Comparison of ENCODE assay signal across 8 mouse cellular contexts in the genomic region with DNA sequence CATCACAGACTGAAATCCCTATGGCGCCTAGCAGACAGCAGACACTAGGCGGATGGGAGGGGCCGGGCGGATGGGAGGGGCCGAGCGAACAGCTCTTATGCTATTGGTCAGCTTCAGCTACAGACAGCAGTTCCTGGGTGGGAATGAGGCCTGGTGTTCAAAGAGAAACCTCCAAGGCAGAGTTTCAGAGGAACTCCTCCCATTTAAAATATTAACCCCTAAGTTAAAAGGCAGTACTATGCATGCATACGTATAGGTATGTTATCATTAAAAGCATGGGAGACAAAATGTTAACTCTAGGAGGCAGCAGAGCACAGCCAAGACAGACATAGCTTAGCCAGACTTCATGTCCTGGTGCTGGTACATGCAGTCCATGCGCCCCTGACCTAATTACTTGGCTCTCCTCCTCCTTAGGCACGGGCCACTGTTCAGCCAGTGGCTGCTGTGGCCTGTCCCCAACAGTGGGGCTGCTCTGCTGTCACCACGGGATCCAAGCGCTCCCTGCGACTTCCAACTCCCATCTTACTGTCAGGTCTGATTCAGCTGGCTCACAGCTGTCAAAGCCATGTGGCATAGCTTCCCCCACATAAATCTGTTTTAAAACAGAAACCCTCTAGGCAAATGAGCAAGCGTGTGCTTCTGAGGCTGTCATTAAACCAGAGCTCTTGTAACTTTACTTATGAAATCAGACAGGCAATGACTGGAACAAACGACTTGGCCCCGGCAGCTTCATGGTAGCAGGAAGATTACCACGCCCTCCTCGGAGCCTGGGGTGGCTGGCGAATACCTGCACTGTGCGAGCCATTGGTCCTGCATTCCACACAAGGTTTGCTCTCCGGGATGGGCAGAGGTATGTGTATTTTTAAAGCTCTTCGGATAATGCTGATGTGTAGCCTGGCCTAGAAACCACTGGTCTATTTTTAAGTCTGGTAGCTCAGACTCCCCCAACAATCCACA. TPM values are rescaled to one million over a fixed set of nuclear protein-coding genes. Genes with fewer than 3 reads are reported as not detected.
A peak's percentile ranks its signal among the peaks of the same experiment; 100 is the strongest.
DNase-seq lines count a peak whose midpoint lies in the region; TF ChIP-seq lines count a peak whose summit lies in the region.

No protein-coding gene starts in this region.

- H3K4me3 ChIP-seq in C2C12 (ENCODE audit: insufficient read depth, poor library complexity, severe bottlenecking), result no peak overlapping the region
- H3K4me3 ChIP-seq in gastrocnemius, adult 2 months, result peak overlapping the region; percentile 52

- H3K36me3 ChIP-seq in C2C12 (ENCODE audit: control insufficient read depth, insufficient read depth), result peaks cover 6% of the 10 kb centered on the region

- peaks cover 20% of the 10 kb centered on the region for H3K79me2 ChIP-seq in C2C12 (ENCODE audit: control insufficient read depth, insufficient read depth)

- H3K27ac ChIP-seq in gastrocnemius, adult 2 months, result peak overlapping the region; percentile 79

- DNase-seq in brain, embryonic 18.5 days (ENCODE audit: low read depth, low spot score), result peak; percentile 26
- peak; percentile 73 for DNase-seq in gastrocnemius, adult 2 months
- peak; percentile 9 for DNase-seq in induced T-regulatory cell, adult 2 months (ENCODE audit: low read depth)
- DNase-seq in left cerebral cortex, adult 18-20 months (ENCODE audit: low spot score in 2 of 2), result peak; percentile 33 to 56
- peak; percentile 59 for DNase-seq in lung, postnatal 36 days
- DNase-seq in right cerebral cortex, postnatal 4 days, result peak; percentile 31
- no peak for DNase-seq in cerebellum, adult 8-10 months

- intact Hi-C loops in gastrocnemius, adult 2 months (cut with DNase I), result loop anchor here (1.0 to 5.0 kb wide), 4 partner anchors 51 to 105 kb away; a partner anchor contains a TSS

- peak overlapping the region; percentile 28 for H3ac ChIP-seq in C2C12 (ENCODE audit: control insufficient read depth, insufficient read length, low read depth)

- H3K79me3 ChIP-seq in C2C12 (ENCODE audit: low read depth), result no peaks in the 10 kb centered on the region

- TF ChIP-seq CTCF in C2C12 (IDR thresholded peaks at IDR 0.05; ENCODE audit: control insufficient read depth, insufficient read depth, insufficient read length), result no peak
- peak; percentile 63 for TF ChIP-seq CTCF in gastrocnemius, adult 2 months (IDR thresholded peaks at IDR 0.05)

- H3K27me3 ChIP-seq in C2C12 (ENCODE audit: control insufficient read depth, insufficient read depth, insufficient read length), result no peaks in the 10 kb centered on the region

TF ChIP-seq in C2C12, 6 proteins besides CTCF, POLR2A, EP300 and RAD21:
- no peak for TF ChIP-seq MYOG (IDR thresholded peaks at IDR 0.05; ENCODE audit: control insufficient read depth, extremely low read depth, insufficient read length)
- TF ChIP-seq FOSL1 (IDR thresholded peaks at IDR 0.05; ENCODE audit: insufficient read depth, low read length, poor library complexity, severe bottlenecking), result no peak
- TF ChIP-seq MYOD1 (IDR thresholded peaks at IDR 0.05; ENCODE audit: control insufficient read depth, insufficient read length, low read depth), result no peak
- no peak for TF ChIP-seq MAX (IDR thresholded peaks at IDR 0.05)
- TF ChIP-seq USF1 (IDR thresholded peaks at IDR 0.05; ENCODE audit: low read depth), result no peak
- no peak for TF ChIP-seq CEBPB (IDR thresholded peaks at IDR 0.05; ENCODE audit: low read depth)

RNA-seq across cellular contexts. Expression of a gene that starts 52.3 kb away (rescaled TPM):
- polyA plus RNA-seq in C2C12 (2012; fragmentation: generic; extraction: Trizol), result 20.9 TPM
- total RNA-seq in gastrocnemius, adult 2 months (2021), result 10 to 100 TPM; 29.5 to 36.6 TPM
- total RNA-seq in left cerebral cortex, adult 18-20 months (2021), result 10 to 100 TPM; 45.9 to 50.9 TPM
